Mouse (Mus musculus) C2C12 (cell line): Measurements from ENCODE around the gene Gnaq.

ENCODE experiments used
- CTCF ChIP-seq: IDR thresholded peaks from one replicate; pipeline ENCODE4 v1.5.1; 2011; ENCODE audit not compliant: control insufficient read depth, insufficient read depth, insufficient read length
- MAX ChIP-seq: IDR thresholded peaks from one replicate; pipeline ENCODE4 v1.6.1; 2011; ENCODE audit warnings: mild to moderate bottlenecking, control low read depth
- MYOD1 ChIP-seq: IDR thresholded peaks from one replicate; pipeline ENCODE4 v1.6.1; 2011; ENCODE audit warnings: low read depth; ENCODE audit not compliant: control insufficient read depth, insufficient read length
- MYOG ChIP-seq: IDR thresholded peaks from one replicate; pipeline ENCODE4 v1.6.1; 2011; ENCODE audit not compliant: control insufficient read depth, insufficient read length; ENCODE audit errors: extremely low read depth
- USF1 ChIP-seq: IDR thresholded peaks from one replicate; pipeline ENCODE4 v1.6.1; 2011; ENCODE audit warnings: low read depth, mild to moderate bottlenecking, control low read depth, moderate library complexity

DNA sequence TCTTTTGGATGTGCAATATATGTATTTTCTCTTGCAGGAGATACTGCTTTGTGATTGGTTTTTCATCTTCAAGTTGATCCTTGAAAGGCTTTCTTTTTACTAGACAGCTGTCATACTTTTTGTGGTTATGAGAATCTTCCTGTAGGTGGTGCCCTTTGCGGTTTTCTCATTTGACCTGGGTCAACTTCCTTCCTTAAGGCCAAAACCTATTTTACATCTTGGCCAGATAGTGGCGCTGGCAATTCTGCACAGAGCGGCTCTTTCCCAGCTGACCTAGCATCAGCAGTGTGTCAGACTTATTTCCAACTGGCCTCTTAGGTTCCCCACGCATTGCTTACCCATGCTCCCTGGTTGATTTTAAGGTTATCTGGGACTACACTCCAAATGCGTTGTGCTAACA, 3.9 kb upstream of the Gnaq start:
- TF ChIP-seq CTCF (no peak), USF1 (no peak), MAX (no peak), MYOG (no peak), MYOD1 (no peak)
